Mouse (Mus musculus) forebrain, embryonic 12.5 days (tissue): ENCODE data around the gene Slc4a8. TPM values are rescaled to one million over a fixed set of nuclear protein-coding genes. Genes with fewer than 3 reads are reported as not detected.

Experiments used
- ATAC-seq: fragments of 200-750 bp; cut with Nextera tagmentation; 2 replicates; pipeline ENCODE4 v1.8.0; 2017; ENCODE audit warnings: moderate TSS enrichment; ENCODE audit not compliant: low FRiP score
- H3K27ac ChIP-seq: fragments of 300-500 bp; sonication (generic); 2 replicates; pipeline ENCODE4 v1.5.1; 2016; ENCODE audit warnings: mild to moderate bottlenecking
- H3K27me3 ChIP-seq: fragments of 300-500 bp; sonication (generic); 2 replicates; pipeline ENCODE4 v1.6.1; 2016; ENCODE audit warnings: mild to moderate bottlenecking
- H3K36me3 ChIP-seq: fragments of 300-500 bp; sonication (generic); replicated peaks from 2 replicates; pipeline ENCODE4 v1.6.1; 2016; ENCODE audit warnings: mild to moderate bottlenecking
- H3K4me1 ChIP-seq: fragments of 300-500 bp; sonication (generic); 2 replicates; pipeline ENCODE4 v1.6.1; 2016
- H3K4me2 ChIP-seq: fragments of 300-500 bp; sonication (generic); 2 replicates; pipeline ENCODE4 v1.6.1; 2016; ENCODE audit warnings: mild to moderate bottlenecking, moderate library complexity
- H3K4me3 ChIP-seq: fragments of 300-500 bp; sonication (generic); replicated peaks from 2 replicates; pipeline ENCODE4 v1.5.1; 2016; ENCODE audit warnings: mild to moderate bottlenecking
- H3K9ac ChIP-seq: fragments of 300-500 bp; sonication (generic); 2 replicates; pipeline ENCODE4 v1.6.1; 2016; ENCODE audit warnings: mild to moderate bottlenecking
- H3K9me3 ChIP-seq: fragments of 300-500 bp; sonication (generic); 2 replicates; pipeline ENCODE4 v1.6.1; 2016
- WGBS: fragments of 180-500 bp; shearing (Covaris S2); methylation state at CpG from one replicate; pipeline ENCODE4 v1.1.7; 2016; 5-methylcytosine and 5-hydroxymethylcytosine counted together
- polyA plus RNA-seq: library from polyadenylated mRNA; unstranded; fragments of >200 nt; fragmentation: Nextera tagmentation; extraction: Ambion mirVana; gene quantifications from 2 replicates; pipeline ENCODE4 v1.2.1, GENCODE M21; 2016

Gene Slc4a8
- polyA plus RNA-seq, 1 experiment from 2014 or later: 19.5 TPM

GRCm38 (mm10) chr15:100845049-100845879, 83.7 kb downstream of the Slc4a8 start:
- Histone ChIP-seq H3K4me2 (no peak overlapping the region), H3K27me3 (no peaks in the 10 kb centered on the region), H3K4me3 (no peak overlapping the region), H3K9me3 (peaks cover 6% of the 10 kb centered on the region), H3K36me3 (no peaks in the 10 kb centered on the region), H3K4me1 (peaks cover 8% of the 10 kb centered on the region; the same call in 1 of the 2 replicates), H3K9ac (no peak overlapping the region), H3K27ac (0 out of 2 replicates have a peak overlapping the region, but pooled peaks have one; percentile 42)
- 64% methylated on average over 26 of the region's 26 CpGs for WGBS
- ATAC-seq: no peak

- no peaks in the 10 kb centered on the region for H3K36me3 ChIP-seq
- H3K4me1 ChIP-seq: peaks cover 8% of the 10 kb centered on the region; the same call in 1 of the 2 replicates
- 89% methylated on average over 6 of the region's 6 CpGs for WGBS
- no peak overlapping the region for H3K27ac ChIP-seq
- H3K9me3 ChIP-seq: peaks cover 6% of the 10 kb centered on the region
- H3K9ac ChIP-seq: no peak overlapping the region
- H3K4me3 ChIP-seq: no peak overlapping the region
- no peaks in the 10 kb centered on the region for H3K27me3 ChIP-seq
- H3K4me2 ChIP-seq: no peak overlapping the region
- ATAC-seq: no peak
Measured at GRCm38 (mm10) chr15:100847193-100847592, 85.6 kb downstream of the Slc4a8 start.

- no peaks in the 10 kb centered on the region for H3K4me1 ChIP-seq
- H3K4me3 ChIP-seq: no peak overlapping the region
- H3K27ac ChIP-seq: no peak overlapping the region
- H3K9me3 ChIP-seq: no peaks in the 10 kb centered on the region
- 93% methylated on average over 3 of the region's 3 CpGs for WGBS
- H3K27me3 ChIP-seq: no peaks in the 10 kb centered on the region
- no peak for ATAC-seq
- H3K4me2 ChIP-seq: no peak overlapping the region
- no peaks in the 10 kb centered on the region for H3K36me3 ChIP-seq
- H3K9ac ChIP-seq: no peak overlapping the region
Measured at GRCm38 (mm10) chr15:100857586-100857985, 96.0 kb downstream of the Slc4a8 start.

GRCm38 (mm10) chr15:100860856-100861255, 99.3 kb downstream of the Slc4a8 start:
- WGBS: 41% methylated on average over 5 of the region's 5 CpGs
- no peak for ATAC-seq
- H3K4me2 ChIP-seq: no peak overlapping the region

GRCm38 (mm10) chr15:100865556-100865955, 104.0 kb downstream of the Slc4a8 start:
- Histone ChIP-seq H3K27ac (no peak overlapping the region), H3K9ac (no peak overlapping the region), H3K9me3 (0 out of 2 replicates have a peak, but pooled peaks cover 2% of the 10 kb centered on the region), H3K4me3 (no peak overlapping the region), H3K27me3 (peaks cover 20% of the 10 kb centered on the region), H3K36me3 (no peaks in the 10 kb centered on the region), H3K4me2 (no peak overlapping the region), H3K4me1 (peaks cover 5% of the 10 kb centered on the region; the same call in 1 of the 2 replicates)
- 42% methylated on average over 3 of the region's 3 CpGs for WGBS
- no peak for ATAC-seq

More at GRCm38 (mm10) chr15:100860856-100861255, 99.3 kb downstream of the Slc4a8 start:
- H3K9me3 ChIP-seq: no peaks in the 10 kb centered on the region
- no peaks in the 10 kb centered on the region for H3K36me3 ChIP-seq
- H3K27me3 ChIP-seq: 0 out of 2 replicates have a peak, but pooled peaks cover 4% of the 10 kb centered on the region
- no peak overlapping the region for H3K9ac ChIP-seq
- H3K4me1 ChIP-seq: no peaks in the 10 kb centered on the region
- no peak overlapping the region for H3K4me3 ChIP-seq
- no peak overlapping the region for H3K27ac ChIP-seq

- WGBS: 76% methylated on average over 7 of the region's 7 CpGs
- Histone ChIP-seq H3K27me3 (peaks cover 44% of the 10 kb centered on the region), H3K27ac (no peak within 1 kb of the TSS)
Measured at GRCm38 (mm10) chr15:100869558-100869957, 108.0 kb downstream of the Slc4a8 start, which contains the start of gene Scn8a. TSS of gene Scn8a (plus strand) at chr15:100869858.

GRCm38 (mm10) chr15:100870001-100870774, 108.6 kb downstream of the Slc4a8 start:
- no peak overlapping the region for H3K27ac ChIP-seq
- H3K4me3 ChIP-seq: peak overlapping the region; percentile 95
- H3K4me2 ChIP-seq: peak overlapping the region; percentile 62
- ATAC-seq: peak; percentile 85
- H3K27me3 ChIP-seq: peaks cover 44% of the 10 kb centered on the region
- H3K4me1 ChIP-seq: peaks cover 28% of the 10 kb centered on the region
- WGBS: 4% methylated on average over 46 of the region's 66 CpGs
- H3K9me3 ChIP-seq: 0 out of 2 replicates have a peak, but pooled peaks cover 2% of the 10 kb centered on the region
- H3K9ac ChIP-seq: peak overlapping the region; percentile 51
- no peaks in the 10 kb centered on the region for H3K36me3 ChIP-seq

More at GRCm38 (mm10) chr15:100869558-100869957, 108.0 kb downstream of the Slc4a8 start, which contains the start of gene Scn8a:
- H3K9ac ChIP-seq: peak within 1 kb of the TSS; percentile 51
- peaks cover 28% of the 10 kb centered on the region for H3K4me1 ChIP-seq
- no peaks in the 10 kb centered on the region for H3K36me3 ChIP-seq
- H3K9me3 ChIP-seq: 0 out of 2 replicates have a peak, but pooled peaks cover 2% of the 10 kb centered on the region
- peak within 1 kb of the TSS; percentile 62 for H3K4me2 ChIP-seq
- no peak for ATAC-seq
- peak within 1 kb of the TSS; percentile 95 for H3K4me3 ChIP-seq

GRCm38 (mm10) chr15:100870775-100871106, 109.2 kb downstream of the Slc4a8 start:
- 0 out of 2 replicates have a peak, but pooled peaks cover 2% of the 10 kb centered on the region for H3K9me3 ChIP-seq
- H3K4me3 ChIP-seq: peak overlapping the region; percentile 95
- H3K27me3 ChIP-seq: peaks cover 44% of the 10 kb centered on the region
- peak overlapping the region; percentile 86 for H3K27ac ChIP-seq
- H3K4me2 ChIP-seq: peak overlapping the region; percentile 90
- peak; percentile 77 for ATAC-seq
- H3K4me1 ChIP-seq: peaks cover 28% of the 10 kb centered on the region
- peak overlapping the region; percentile 94 for H3K9ac ChIP-seq
- no CpG with 5 or more reads among the region's 69 CpGs for WGBS
- H3K36me3 ChIP-seq: no peaks in the 10 kb centered on the region

- peak overlapping the region; percentile 94 for H3K9ac ChIP-seq
- H3K36me3 ChIP-seq: no peaks in the 10 kb centered on the region
- peaks cover 28% of the 10 kb centered on the region for H3K4me1 ChIP-seq
- H3K9me3 ChIP-seq: 0 out of 2 replicates have a peak, but pooled peaks cover 2% of the 10 kb centered on the region
- peak; percentile 73 for ATAC-seq
- peak overlapping the region; percentile 95 for H3K4me3 ChIP-seq
- WGBS: under 1% methylated on average over 47 of the region's 53 CpGs
- H3K4me2 ChIP-seq: peak overlapping the region; percentile 90
- peaks cover 44% of the 10 kb centered on the region for H3K27me3 ChIP-seq
- peak overlapping the region; percentile 86 for H3K27ac ChIP-seq
Measured at GRCm38 (mm10) chr15:100871107-100872011, 109.8 kb downstream of the Slc4a8 start.

- Histone ChIP-seq H3K4me1 (peaks cover 28% of the 10 kb centered on the region), H3K36me3 (no peaks in the 10 kb centered on the region), H3K9me3 (no peaks in the 10 kb centered on the region), H3K27me3 (peaks cover 40% of the 10 kb centered on the region), H3K9ac (0 out of 2 replicates have a peak overlapping the region, but pooled peaks have one; percentile 12), H3K27ac (no peak overlapping the region), H3K4me3 (peak overlapping the region; percentile 13), H3K4me2 (peak overlapping the region; percentile 90)
- ATAC-seq: no peak
- 5% methylated on average over 16 of the region's 16 CpGs for WGBS
Measured at GRCm38 (mm10) chr15:100873155-100873554, 111.6 kb downstream of the Slc4a8 start.
